Mouse (Mus musculus): ENCODE measurements at regions not wholly inside any gene's neighbourhood (a gene's known extent, or its start where the extent isn't known, plus 50 kb on each side); places are given as distances from the start of the nearest gene placed in this dataset.

DNA sequence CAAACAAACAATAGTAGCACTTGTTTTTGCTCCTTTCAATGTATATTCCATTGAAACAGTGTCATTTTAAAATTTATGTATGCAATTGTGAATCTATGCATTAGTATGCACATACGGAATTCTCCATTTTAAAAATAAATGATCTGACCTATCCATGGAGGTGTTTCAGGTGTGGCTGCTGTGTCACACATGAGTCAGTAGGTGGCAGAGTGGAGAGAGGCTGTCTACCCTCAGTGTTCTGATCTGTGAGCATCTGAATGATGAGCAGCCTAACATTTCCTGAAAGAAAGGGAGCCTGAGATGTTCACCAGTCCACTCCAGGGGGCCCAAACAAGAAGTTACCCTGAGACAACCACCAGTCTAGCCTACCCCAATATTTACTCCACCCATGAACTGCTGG lies 75.6 kb upstream of the 1700006A11Rik start:
- WGBS, result 89% methylated on average over 1 of the region's 1 CpGs
- H3K4me1 ChIP-seq (replicated peaks; ENCODE audit: control insufficient read depth, insufficient read depth), result no peaks in the 10 kb centered on the region
- H3K27me3 ChIP-seq (ENCODE audit: control insufficient read depth, insufficient read depth, low read length), result no peaks in the 10 kb centered on the region
- no peak overlapping the region for H3K4me3 ChIP-seq (ENCODE audit: low read depth, low read length)
- no peaks in the 10 kb centered on the region for H3K9me3 ChIP-seq (ENCODE audit: control insufficient read depth, low read length)
- H3K9ac ChIP-seq (ENCODE audit: low read length), result no peak overlapping the region
- no peak for ATAC-seq (ENCODE audit: low FRiP score, low TSS enrichment)
- no peak overlapping the region for H3K4me2 ChIP-seq (replicated peaks; ENCODE audit: low read depth)
- TF ChIP-seq EP300 (optimal IDR thresholded peaks at IDR 0.05) (no peak), CTCF (IDR thresholded peaks at IDR 0.05; ENCODE audit: low read depth) (no peak)
- no peak overlapping the region for H3K27ac ChIP-seq (replicated peaks)
- no peaks in the 10 kb centered on the region for H3K36me3 ChIP-seq (ENCODE audit: control insufficient read depth, insufficient read depth, low read length)
- DNase-seq (ENCODE audit: low spot score), result no peak

DNA sequence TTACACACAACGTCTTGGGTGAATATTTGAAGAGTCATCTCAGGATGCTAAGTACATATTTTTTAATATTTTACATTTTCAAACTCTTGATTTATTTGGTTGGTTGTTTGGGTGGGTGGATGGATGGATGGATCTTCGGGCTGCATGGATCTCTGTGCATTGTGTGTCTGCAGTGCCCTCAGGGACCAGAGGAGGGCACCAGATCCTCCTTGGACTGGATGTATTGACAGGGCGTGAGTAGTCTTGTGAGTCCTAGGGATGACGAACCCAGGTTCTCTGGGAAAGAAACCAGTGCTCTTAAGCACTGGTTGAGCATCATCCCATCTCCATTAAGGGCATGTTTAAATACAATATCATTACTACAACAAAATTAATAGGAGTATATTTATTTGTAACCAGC lies 70.2 kb upstream of the 1700006A11Rik start:
- no peak overlapping the region for H3K27ac ChIP-seq (replicated peaks)
- no peak overlapping the region for H3K4me2 ChIP-seq (replicated peaks; ENCODE audit: low read depth)
- H3K4me3 ChIP-seq (ENCODE audit: low read depth, low read length), result no peak overlapping the region
- H3K9ac ChIP-seq (ENCODE audit: low read length), result no peak overlapping the region
- H3K4me1 ChIP-seq (replicated peaks; ENCODE audit: control insufficient read depth, insufficient read depth), result no peaks in the 10 kb centered on the region
- DNase-seq (ENCODE audit: low spot score) (no peak), ATAC-seq (ENCODE audit: low FRiP score, low TSS enrichment) (no peak)
- no peaks in the 10 kb centered on the region for H3K36me3 ChIP-seq (ENCODE audit: control insufficient read depth, insufficient read depth, low read length)
- WGBS, result 68% methylated on average over 4 of the region's 4 CpGs
- TF ChIP-seq EP300 (optimal IDR thresholded peaks at IDR 0.05) (no peak), CTCF (IDR thresholded peaks at IDR 0.05; ENCODE audit: low read depth) (peak; percentile 34)
- H3K9me3 ChIP-seq (ENCODE audit: control insufficient read depth, low read length), result no peaks in the 10 kb centered on the region
- H3K27me3 ChIP-seq (ENCODE audit: control insufficient read depth, insufficient read depth, low read length), result no peaks in the 10 kb centered on the region

Measured in stomach, postnatal 0 days (tissue).